Comparison of ENCODE assay signal across 22 mouse cellular contexts in genomic region chr13:113353546-113353945, GRCm38 (mm10).
"Had no signal": no experiment of that assay in that cellular context is flagged by ENCODE, and none has a peak within 500 bp of the region (broad histone marks: within the 10 kb centered on the region; RNA-seq: fewer than 3 reads in every experiment).

No protein-coding gene starts in this region.

- H3K4me2 ChIP-seq: liver, embryonic 11.5 days; liver, embryonic 13.5 days; liver, embryonic 15.5 days; lung, embryonic 15.5 days; midbrain, embryonic 13.5 days; neural tube, embryonic 13.5 days; neural tube, embryonic 15.5 days had no signal

- DNase-seq: liver, embryonic 13.5 days; liver, postnatal 0 days; lung, adult 2 months; lung, postnatal 10 days; lung, postnatal 4 days; retina, postnatal 1 day; right cerebral cortex, adult 18-20 months; right cerebral cortex, postnatal 25 days; right cerebral cortex, postnatal 4 days; spleen, adult 18-20 months; thymus, adult 18-20 months; thymus, postnatal 14 days; thymus, postnatal 4 days had no signal

- H3K27ac ChIP-seq: liver, embryonic 13.5 days; liver, embryonic 15.5 days; lung, embryonic 15.5 days; midbrain, embryonic 10.5 days; midbrain, embryonic 13.5 days; neural tube, embryonic 13.5 days; neural tube, embryonic 15.5 days had no signal

- H3K27me3 ChIP-seq: liver, embryonic 13.5 days; liver, embryonic 15.5 days; lung, embryonic 15.5 days; midbrain, embryonic 13.5 days; neural tube, embryonic 15.5 days had no signal

- H3K4me3 ChIP-seq: liver, embryonic 13.5 days; liver, embryonic 15.5 days; lung, embryonic 15.5 days; midbrain, embryonic 10.5 days; midbrain, embryonic 13.5 days; myocyte; neural tube, embryonic 13.5 days; neural tube, embryonic 15.5 days had no signal

- ATAC-seq: liver, postnatal 0 days; midbrain, embryonic 13.5 days; midbrain, embryonic 16.5 days had no signal

- H3K9ac ChIP-seq: liver, embryonic 13.5 days; liver, embryonic 15.5 days; liver, postnatal 0 days; lung, embryonic 15.5 days; midbrain, embryonic 13.5 days; neural tube, embryonic 13.5 days; neural tube, embryonic 15.5 days had no signal

- H3K36me3 ChIP-seq: liver, embryonic 13.5 days; liver, embryonic 15.5 days; lung, embryonic 15.5 days; midbrain, embryonic 10.5 days; midbrain, embryonic 13.5 days; neural tube, embryonic 13.5 days; neural tube, embryonic 15.5 days had no signal

- H3K4me1 ChIP-seq: liver, embryonic 13.5 days; liver, embryonic 15.5 days had no signal

- H3K9me3 ChIP-seq: liver, embryonic 13.5 days; liver, embryonic 15.5 days; lung, embryonic 15.5 days; midbrain, embryonic 10.5 days; midbrain, embryonic 13.5 days; neural tube, embryonic 13.5 days; neural tube, embryonic 15.5 days had no signal
